ENCODE assay signal across 8 mouse cellular contexts in genomic region chr10:81541803-81542202, GRCm38 (mm10). TPM values are rescaled to one million over a fixed set of nuclear protein-coding genes. Genes with fewer than 3 reads are reported as not detected.
DNase-seq lines count a peak whose midpoint lies in the region; ATAC-seq and TF ChIP-seq lines count a peak whose summit lies in the region.

No protein-coding gene starts in this region.

- no peaks in the 10 kb centered on the region for H3K27me3 ChIP-seq in embryonic facial prominence, embryonic 15.5 days
- no peaks in the 10 kb centered on the region for H3K27me3 ChIP-seq in hindbrain, embryonic 16.5 days (replicated peaks; ENCODE audit: control insufficient read depth, insufficient read depth, low read length)
- no peaks in the 10 kb centered on the region for H3K27me3 ChIP-seq in liver, embryonic 12.5 days (replicated peaks)
- no peaks in the 10 kb centered on the region for H3K27me3 ChIP-seq in stomach, postnatal 0 days (ENCODE audit: control insufficient read depth, insufficient read depth, low read length)
- no peaks in the 10 kb centered on the region for H3K27me3 ChIP-seq in forebrain, postnatal 0 days (ENCODE audit: insufficient read depth, low read length)

- no peak overlapping the region for H3K4me3 ChIP-seq in embryonic facial prominence, embryonic 15.5 days (replicated peaks)
- no peak overlapping the region for H3K4me3 ChIP-seq in hindbrain, embryonic 16.5 days (ENCODE audit: low read length)
- H3K4me3 ChIP-seq in liver, embryonic 12.5 days, result peak overlapping the region; percentile 90; the same call in 1 of the 2 replicates
- no peak overlapping the region for H3K4me3 ChIP-seq in stomach, postnatal 0 days (ENCODE audit: low read depth, low read length)
- no peak overlapping the region for H3K4me3 ChIP-seq in forebrain, postnatal 0 days (ENCODE audit: low read depth, low read length)

- 72% methylated on average over 10 of the region's 10 CpGs for WGBS in embryonic facial prominence, embryonic 15.5 days
- 86% methylated on average over 10 of the region's 10 CpGs for WGBS in hindbrain, embryonic 16.5 days
- 62% methylated on average over 10 of the region's 10 CpGs for WGBS in liver, embryonic 12.5 days (ENCODE audit: insufficient replicate concordance)
- WGBS in stomach, postnatal 0 days, result 45% methylated on average over 10 of the region's 10 CpGs
- 85% methylated on average over 10 of the region's 10 CpGs for WGBS in forebrain, postnatal 0 days

- no peak for TF ChIP-seq CTCF in stomach, postnatal 0 days (IDR thresholded peaks at IDR 0.05; ENCODE audit: low read depth)
- no peak for TF ChIP-seq CTCF in forebrain, postnatal 0 days (IDR thresholded peaks at IDR 0.05; ENCODE audit: low read depth)

- peak; percentile 59 for DNase-seq in adrenal gland, postnatal 25 days
- DNase-seq in stomach, postnatal 0 days (ENCODE audit: low spot score), result peak; percentile 71
- no peak for DNase-seq in left cerebral cortex, adult 11 months (ENCODE audit: low spot score)
- no peak for DNase-seq in thymus, postnatal 25 days
- no peak for DNase-seq in forebrain, postnatal 0 days

- H3K4me2 ChIP-seq in embryonic facial prominence, embryonic 15.5 days (replicated peaks), result 0 out of 2 replicates have a peak overlapping the region, but pooled peaks have one; percentile 1
- no peak overlapping the region for H3K4me2 ChIP-seq in hindbrain, embryonic 16.5 days (ENCODE audit: low read length)
- H3K4me2 ChIP-seq in liver, embryonic 12.5 days, result peak overlapping the region; percentile 98
- H3K4me2 ChIP-seq in stomach, postnatal 0 days (replicated peaks; ENCODE audit: low read depth), result peak overlapping the region; percentile 98
- no peak overlapping the region for H3K4me2 ChIP-seq in forebrain, postnatal 0 days (ENCODE audit: low read depth)

- H3K9me3 ChIP-seq in embryonic facial prominence, embryonic 15.5 days (replicated peaks), result no peaks in the 10 kb centered on the region
- no peaks in the 10 kb centered on the region for H3K9me3 ChIP-seq in hindbrain, embryonic 16.5 days (ENCODE audit: control insufficient read depth, low read length)
- H3K9me3 ChIP-seq in liver, embryonic 12.5 days (replicated peaks), result no peaks in the 10 kb centered on the region
- H3K9me3 ChIP-seq in stomach, postnatal 0 days (ENCODE audit: control insufficient read depth, low read length), result no peaks in the 10 kb centered on the region
- H3K9me3 ChIP-seq in forebrain, postnatal 0 days (ENCODE audit: low read length), result no peaks in the 10 kb centered on the region

- no peak for TF ChIP-seq EP300 in stomach, postnatal 0 days (optimal IDR thresholded peaks at IDR 0.05)

- no peak overlapping the region for H3K27ac ChIP-seq in embryonic facial prominence, embryonic 15.5 days (replicated peaks)
- no peak overlapping the region for H3K27ac ChIP-seq in hindbrain, embryonic 16.5 days (ENCODE audit: low read depth, low read length)
- H3K27ac ChIP-seq in liver, embryonic 12.5 days, result peak overlapping the region; percentile 38
- H3K27ac ChIP-seq in stomach, postnatal 0 days (replicated peaks), result peak overlapping the region; percentile 79
- no peak overlapping the region for H3K27ac ChIP-seq in forebrain, postnatal 0 days (ENCODE audit: low read depth, low read length)

- no peak for ATAC-seq in embryonic facial prominence, embryonic 15.5 days (ENCODE audit: insufficient number of reproducible peaks, low FRiP score, low TSS enrichment, low read depth)
- no peak for ATAC-seq in hindbrain, embryonic 16.5 days
- no peak for ATAC-seq in liver, embryonic 12.5 days
- ATAC-seq in stomach, postnatal 0 days (ENCODE audit: low FRiP score, low TSS enrichment), result no peak
- ATAC-seq in forebrain, postnatal 0 days, result no peak

- peaks cover 38% of the 10 kb centered on the region for H3K4me1 ChIP-seq in embryonic facial prominence, embryonic 15.5 days
- H3K4me1 ChIP-seq in hindbrain, embryonic 16.5 days (ENCODE audit: control insufficient read depth, insufficient read depth, low read depth, low read length), result peaks cover 29% of the 10 kb centered on the region
- peaks cover 75% of the 10 kb centered on the region for H3K4me1 ChIP-seq in liver, embryonic 12.5 days
- H3K4me1 ChIP-seq in stomach, postnatal 0 days (replicated peaks; ENCODE audit: control insufficient read depth, insufficient read depth), result peaks cover 2% of the 10 kb centered on the region; the same call in 1 of the 2 replicates
- H3K4me1 ChIP-seq in forebrain, postnatal 0 days (ENCODE audit: insufficient read depth), result peaks cover 17% of the 10 kb centered on the region

- no peak overlapping the region; the same call in 1 of the 2 replicates for H3K9ac ChIP-seq in embryonic facial prominence, embryonic 15.5 days
- H3K9ac ChIP-seq in hindbrain, embryonic 16.5 days (ENCODE audit: low read depth, low read length), result 0 out of 2 replicates have a peak overlapping the region, but pooled peaks have one; percentile 19
- H3K9ac ChIP-seq in liver, embryonic 12.5 days, result peak overlapping the region; percentile 47
- H3K9ac ChIP-seq in stomach, postnatal 0 days (ENCODE audit: low read length), result peak overlapping the region; percentile 88
- H3K9ac ChIP-seq in forebrain, postnatal 0 days, result no peak overlapping the region

- H3K36me3 ChIP-seq in embryonic facial prominence, embryonic 15.5 days, result peaks cover 16% of the 10 kb centered on the region; the same call in 1 of the 2 replicates
- no peaks in the 10 kb centered on the region for H3K36me3 ChIP-seq in hindbrain, embryonic 16.5 days (ENCODE audit: control insufficient read depth, insufficient read depth, low read length)
- H3K36me3 ChIP-seq in liver, embryonic 12.5 days, result peaks cover 53% of the 10 kb centered on the region
- H3K36me3 ChIP-seq in stomach, postnatal 0 days (ENCODE audit: control insufficient read depth, insufficient read depth, low read length), result no peaks in the 10 kb centered on the region
- H3K36me3 ChIP-seq in forebrain, postnatal 0 days (ENCODE audit: insufficient read depth), result no peaks in the 10 kb centered on the region

RNA-seq across cellular contexts. Expression of gene Gna11, which starts 3.2 kb away (rescaled TPM):
- total RNA-seq in adrenal gland, postnatal 25 days (2021), result 76.8 and 77.9 TPM in 2 replicates
- 89.1 and 89.2 TPM in 2 replicates for polyA plus RNA-seq in embryonic facial prominence, embryonic 15.5 days (2015; fragmentation: Nextera tagmentation; extraction: Ambion mirVana)
- 96.0 and 104 TPM in 2 replicates for polyA plus RNA-seq in hindbrain, embryonic 16.5 days (2015; fragmentation: Nextera tagmentation; extraction: Ambion mirVana)
- 27.7 and 28.3 TPM in 2 replicates for polyA plus RNA-seq in liver, embryonic 12.5 days (2016; fragmentation: Nextera tagmentation; extraction: Ambion mirVana)
- polyA plus RNA-seq in stomach, postnatal 0 days (2015; fragmentation: Nextera tagmentation; extraction: Ambion mirVana), result 62.5 and 70.7 TPM in 2 replicates
- 110 and 114 TPM in 2 replicates for total RNA-seq in forebrain, postnatal 0 days (2014; rRNA removed)
- polyA plus RNA-seq in forebrain, postnatal 0 days (2015; fragmentation: Nextera tagmentation; extraction: Ambion mirVana), result 126 and 133 TPM in 2 replicates

RNA-seq across cellular contexts. Expression of gene Aes, which starts 17.5 kb away (rescaled TPM):
- total RNA-seq in adrenal gland, postnatal 25 days (2021), result 983 and 1,070 TPM in 2 replicates
- polyA plus RNA-seq in embryonic facial prominence, embryonic 15.5 days (2015; fragmentation: Nextera tagmentation; extraction: Ambion mirVana), result 642 and 649 TPM in 2 replicates
- polyA plus RNA-seq in hindbrain, embryonic 16.5 days (2015; fragmentation: Nextera tagmentation; extraction: Ambion mirVana), result 457 and 712 TPM in 2 replicates
- 263 and 270 TPM in 2 replicates for polyA plus RNA-seq in liver, embryonic 12.5 days (2016; fragmentation: Nextera tagmentation; extraction: Ambion mirVana)
- 429 and 495 TPM in 2 replicates for polyA plus RNA-seq in stomach, postnatal 0 days (2015; fragmentation: Nextera tagmentation; extraction: Ambion mirVana)
- total RNA-seq in forebrain, postnatal 0 days (2014; rRNA removed), result 450 and 455 TPM in 2 replicates
- 752 and 802 TPM in 2 replicates for polyA plus RNA-seq in forebrain, postnatal 0 days (2015; fragmentation: Nextera tagmentation; extraction: Ambion mirVana)

RNA-seq across cellular contexts. Expression of gene Gna15, which starts 17.8 kb away (rescaled TPM):
- total RNA-seq in adrenal gland, postnatal 25 days (2021), result 0.61 TPM in 1 of 2 replicates, not detected in the other
- polyA plus RNA-seq in embryonic facial prominence, embryonic 15.5 days (2015; fragmentation: Nextera tagmentation; extraction: Ambion mirVana), result 4.9 and 6.4 TPM in 2 replicates
- 0.81 and 1.1 TPM in 2 replicates for polyA plus RNA-seq in hindbrain, embryonic 16.5 days (2015; fragmentation: Nextera tagmentation; extraction: Ambion mirVana)
- polyA plus RNA-seq in liver, embryonic 12.5 days (2016; fragmentation: Nextera tagmentation; extraction: Ambion mirVana), result 7.0 and 7.3 TPM in 2 replicates
- 9.8 and 10.1 TPM in 2 replicates for polyA plus RNA-seq in stomach, postnatal 0 days (2015; fragmentation: Nextera tagmentation; extraction: Ambion mirVana)
- total RNA-seq in forebrain, postnatal 0 days (2014; rRNA removed), result 1.3 and 1.5 TPM in 2 replicates
- 1.3 and 1.6 TPM in 2 replicates for polyA plus RNA-seq in forebrain, postnatal 0 days (2015; fragmentation: Nextera tagmentation; extraction: Ambion mirVana)

RNA-seq across cellular contexts. Expression of gene Tle2, which starts 32.6 kb away (rescaled TPM):
- 52.8 and 67.8 TPM in 2 replicates for total RNA-seq in adrenal gland, postnatal 25 days (2021)
- 63.1 and 73.7 TPM in 2 replicates for polyA plus RNA-seq in embryonic facial prominence, embryonic 15.5 days (2015; fragmentation: Nextera tagmentation; extraction: Ambion mirVana)
- polyA plus RNA-seq in hindbrain, embryonic 16.5 days (2015; fragmentation: Nextera tagmentation; extraction: Ambion mirVana), result 40.9 and 50.2 TPM in 2 replicates
- 4.8 and 5.1 TPM in 2 replicates for polyA plus RNA-seq in liver, embryonic 12.5 days (2016; fragmentation: Nextera tagmentation; extraction: Ambion mirVana)
- polyA plus RNA-seq in stomach, postnatal 0 days (2015; fragmentation: Nextera tagmentation; extraction: Ambion mirVana), result 4.8 and 6.9 TPM in 2 replicates
- total RNA-seq in forebrain, postnatal 0 days (2014; rRNA removed), result 20.5 and 25.6 TPM in 2 replicates
- 21.0 and 30.5 TPM in 2 replicates for polyA plus RNA-seq in forebrain, postnatal 0 days (2015; fragmentation: Nextera tagmentation; extraction: Ambion mirVana)

RNA-seq across cellular contexts. Expression of gene S1pr4, which starts 41.9 kb away (rescaled TPM):
- total RNA-seq in adrenal gland, postnatal 25 days (2021), result 0.85 and 1.4 TPM in 2 replicates
- polyA plus RNA-seq in embryonic facial prominence, embryonic 15.5 days (2015; fragmentation: Nextera tagmentation; extraction: Ambion mirVana), result 0.77 and 1.1 TPM in 2 replicates
- polyA plus RNA-seq in hindbrain, embryonic 16.5 days (2015; fragmentation: Nextera tagmentation; extraction: Ambion mirVana), result 0.65 and 0.79 TPM in 2 replicates
- polyA plus RNA-seq in liver, embryonic 12.5 days (2016; fragmentation: Nextera tagmentation; extraction: Ambion mirVana), result 3.1 and 3.3 TPM in 2 replicates
- 1.0 and 1.5 TPM in 2 replicates for polyA plus RNA-seq in stomach, postnatal 0 days (2015; fragmentation: Nextera tagmentation; extraction: Ambion mirVana)
- 0.38 TPM in 1 of 2 replicates, not detected in the other for total RNA-seq in forebrain, postnatal 0 days (2014; rRNA removed)
- 0.31 and 0.39 TPM in 2 replicates for polyA plus RNA-seq in forebrain, postnatal 0 days (2015; fragmentation: Nextera tagmentation; extraction: Ambion mirVana)

Comparison
In these comparisons a context has a peak if more than half of its experiments do, and no peak if none do; other contexts are left out.
1. DNase-seq: peak in adrenal gland, postnatal 25 days (single experiment) and stomach, postnatal 0 days (single experiment); none in left cerebral cortex, adult 11 months (single experiment), thymus, postnatal 25 days (single experiment) and forebrain, postnatal 0 days (single experiment).
2. H3K27ac ChIP-seq: peak in liver, embryonic 12.5 days (single experiment) and stomach, postnatal 0 days (single experiment); none in embryonic facial prominence, embryonic 15.5 days (single experiment), hindbrain, embryonic 16.5 days (single experiment) and forebrain, postnatal 0 days (single experiment).
3. H3K4me2 ChIP-seq: peak in embryonic facial prominence, embryonic 15.5 days (single experiment), liver, embryonic 12.5 days (single experiment) and stomach, postnatal 0 days (single experiment); none in hindbrain, embryonic 16.5 days (single experiment) and forebrain, postnatal 0 days (single experiment).
4. H3K9ac ChIP-seq: peak in hindbrain, embryonic 16.5 days (single experiment), liver, embryonic 12.5 days (single experiment) and stomach, postnatal 0 days (single experiment); none in embryonic facial prominence, embryonic 15.5 days (single experiment) and forebrain, postnatal 0 days (single experiment).